Mouse (Mus musculus): ENCODE results near the gene Serpinb1c.
"Not testable (repeated sequence)": the region's sequence is repeated elsewhere in the genome, so short reads cannot be mapped to it uniquely, and the experiment has no call there.

The Serpinb1c gene

GRCm38 (mm10) chr13:32865591-32865990 is 32.4 kb downstream of the Serpinb1c start:
- DNase-seq, result peak in 1 of 2 experiments; percentile 17

GRCm38 (mm10) chr13:32864529-32864928 is 33.5 kb downstream of the Serpinb1c start:
- not testable (repeated sequence) for DNase-seq

- peak; percentile 36 to 47 for DNase-seq
Observed at GRCm38 (mm10) chr13:32863456-32863855, 34.6 kb downstream of the Serpinb1c start.

- DNase-seq, result no peak
Observed at GRCm38 (mm10) chr13:32860821-32861220, 37.2 kb downstream of the Serpinb1c start.

- no peak for DNase-seq
Observed at GRCm38 (mm10) chr13:32853073-32853472, 44.9 kb downstream of the Serpinb1c start.

GRCm38 (mm10) chr13:32852539-32852938 is 45.5 kb downstream of the Serpinb1c start:
- no peak for DNase-seq

GRCm38 (mm10) chr13:32851967-32852366 is 46.0 kb downstream of the Serpinb1c start:
- DNase-seq, result peak; percentile 64 to 68

GRCm38 (mm10) chr13:32850668-32851404 is 47.2 kb downstream of the Serpinb1c start, which contains the start of gene Serpinb1a:
Serpinb1a (minus strand) TSS chr13:32851185.
- DNase-seq, result peak; percentile 76 to 80

GRCm38 (mm10) chr13:32850156-32850555 is 47.9 kb downstream of the Serpinb1c start:
- no peak for DNase-seq

- DNase-seq, result peak; percentile 37 to 50
Observed at GRCm38 (mm10) chr13:32849531-32850123, 48.4 kb downstream of the Serpinb1c start.

GRCm38 (mm10) chr13:32849092-32849491 is 48.9 kb downstream of the Serpinb1c start:
- DNase-seq, result peak in 1 of 2 experiments; percentile 50

GRCm38 (mm10) chr13:32846221-32846620 is 51.8 kb downstream of the Serpinb1c start:
- no peak for DNase-seq

- no peak for DNase-seq
Observed at GRCm38 (mm10) chr13:32841349-32841748, 56.7 kb downstream of the Serpinb1c start.

GRCm38 (mm10) chr13:32839314-32839713 is 58.7 kb downstream of the Serpinb1c start:
- no peak for DNase-seq

- no peak for DNase-seq
Observed at GRCm38 (mm10) chr13:32834513-32834912, 63.5 kb downstream of the Serpinb1c start.

- peak; percentile 40 to 44 for DNase-seq
Observed at GRCm38 (mm10) chr13:32833237-32833636, 64.8 kb downstream of the Serpinb1c start.

GRCm38 (mm10) chr13:32832776-32833175 is 65.2 kb downstream of the Serpinb1c start:
- DNase-seq, result peak; percentile 40

GRCm38 (mm10) chr13:32831505-32832273 is 66.3 kb downstream of the Serpinb1c start:
- peak; percentile 81 to 88 for DNase-seq

Data from B cell, adult 2 months (primary cell).